Mouse (Mus musculus) urinary bladder, adult 2 months (tissue): ENCODE data around the gene Mfsd11. TPM values are rescaled to one million over a fixed set of nuclear protein-coding genes. Genes with fewer than 3 reads are reported as not detected.
"Not testable (repeated sequence)": the region's sequence is repeated elsewhere in the genome, so short reads cannot be mapped to it uniquely, and the experiment has no call there.

Experiments used
- DNase-seq: peaks from one replicate; pipeline ENCODE4 v3.0.0; 2022; ENCODE audit warnings: low spot score
- polyA plus RNA-seq: library from polyadenylated mRNA; depleted of rRNA; stranded (reverse); fragments of >200 nt; gene quantifications from 2 replicates; pipeline ENCODE4 v1.2.3, GENCODE M21; 2012

Mfsd11 gene
- polyA plus RNA-seq, 1 experiment, result 26.3 TPM

DNA sequence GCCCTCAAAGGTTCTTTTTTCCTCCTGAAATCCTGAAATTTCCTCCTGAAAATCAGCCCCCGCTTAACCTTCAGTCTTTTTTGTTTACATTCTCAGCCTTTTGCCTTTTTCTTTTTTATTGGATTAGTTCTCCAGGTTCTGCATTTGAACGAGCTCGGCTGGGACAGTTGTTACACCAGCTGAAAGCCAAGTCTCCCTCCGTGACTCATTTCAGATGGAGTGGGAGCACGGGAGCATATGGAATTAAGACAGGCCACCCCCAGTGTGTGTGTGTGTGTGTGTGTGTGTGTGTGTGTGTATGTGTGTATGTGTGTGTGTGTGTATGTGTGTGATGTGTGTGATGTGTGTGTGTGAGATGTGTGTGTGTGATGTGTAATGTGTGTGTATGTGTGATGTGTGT lies 29.2 kb downstream of the Mfsd11 start:
- no peak for DNase-seq

DNA sequence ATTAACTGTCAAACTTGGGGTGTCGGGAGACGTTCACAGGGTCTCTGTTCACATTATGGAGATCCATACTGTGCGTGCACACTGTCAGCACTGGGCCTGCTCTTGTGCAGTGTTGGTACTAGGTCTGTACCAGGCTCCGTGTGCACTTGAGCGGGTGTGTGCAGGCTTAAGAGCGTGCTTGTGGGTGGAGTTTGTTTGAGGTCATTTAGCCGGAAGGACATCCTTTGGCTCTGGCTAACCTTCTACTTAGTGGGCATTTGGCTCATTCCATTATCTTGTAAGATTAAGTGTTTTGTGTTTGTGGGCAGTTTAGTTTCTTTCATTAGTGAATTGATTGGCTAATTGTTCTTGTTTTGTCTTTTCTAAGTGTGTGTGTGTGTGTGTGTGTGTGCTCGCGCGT lies 30.2 kb downstream of the Mfsd11 start:
- DNase-seq, result no peak

DNA sequence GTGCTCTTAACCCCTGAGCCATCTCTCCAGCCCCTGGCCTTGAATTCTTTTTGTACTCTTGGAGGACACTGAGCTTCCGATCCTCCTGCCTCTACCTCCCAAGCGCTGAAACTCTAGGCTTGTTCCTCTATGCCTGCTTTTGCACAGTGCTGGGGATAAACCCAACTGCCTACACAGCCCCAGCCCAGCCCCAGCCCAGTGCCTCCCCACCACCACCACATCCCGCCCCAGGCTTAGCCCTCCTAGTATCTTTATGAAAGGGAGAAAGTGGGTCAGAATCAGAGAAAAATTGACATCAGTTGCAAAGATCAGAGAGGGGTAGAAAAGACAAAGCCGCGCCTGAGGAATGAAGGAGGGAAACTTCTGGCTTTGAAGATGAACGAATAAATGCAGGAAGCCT lies 31.8 kb downstream of the Mfsd11 start:
- DNase-seq, result no peak

DNA sequence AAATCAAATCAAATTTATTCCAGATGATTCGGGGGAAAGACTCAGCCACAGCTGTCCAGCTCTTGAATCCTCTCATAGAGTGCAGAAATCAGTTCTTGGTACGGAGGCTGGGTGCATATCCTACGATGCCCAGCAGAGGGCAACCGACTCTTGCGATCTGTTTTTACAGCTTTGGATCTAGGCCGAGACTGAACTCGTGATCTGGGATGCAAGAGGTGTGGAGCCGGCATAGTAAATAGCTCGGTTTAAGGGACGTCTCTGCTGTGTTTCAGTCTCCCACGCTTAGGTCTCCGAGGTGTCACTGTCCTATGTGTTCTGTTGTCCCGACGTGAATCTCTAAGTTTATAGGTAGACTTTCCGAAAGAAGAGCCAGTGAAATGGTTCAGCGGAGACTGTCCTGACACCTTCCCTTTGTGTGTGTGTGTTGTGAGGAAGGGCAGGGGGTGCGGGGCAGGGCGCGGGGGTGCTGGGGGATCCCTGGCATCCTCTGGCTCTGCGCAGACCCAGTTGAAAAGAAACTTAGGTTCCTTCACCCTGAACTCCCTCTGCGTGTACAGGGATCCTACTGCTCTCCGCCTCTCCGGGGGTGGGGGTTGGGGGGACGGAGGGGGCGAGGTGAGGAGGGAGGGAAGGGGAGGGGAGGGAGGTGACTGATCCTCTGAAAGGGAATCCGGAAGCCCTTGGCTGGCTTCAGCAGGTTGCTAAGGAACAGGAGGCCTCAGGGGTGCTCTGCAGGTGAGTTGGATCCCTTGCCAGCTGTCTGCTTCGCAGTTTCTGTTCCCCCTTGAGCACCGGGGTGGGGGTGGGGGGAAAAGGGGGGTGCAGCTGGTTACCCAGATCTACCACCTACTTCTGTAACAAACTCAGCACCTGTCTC lies 33.3 kb downstream of the Mfsd11 start:
- DNase-seq, result peak; percentile 35

DNA sequence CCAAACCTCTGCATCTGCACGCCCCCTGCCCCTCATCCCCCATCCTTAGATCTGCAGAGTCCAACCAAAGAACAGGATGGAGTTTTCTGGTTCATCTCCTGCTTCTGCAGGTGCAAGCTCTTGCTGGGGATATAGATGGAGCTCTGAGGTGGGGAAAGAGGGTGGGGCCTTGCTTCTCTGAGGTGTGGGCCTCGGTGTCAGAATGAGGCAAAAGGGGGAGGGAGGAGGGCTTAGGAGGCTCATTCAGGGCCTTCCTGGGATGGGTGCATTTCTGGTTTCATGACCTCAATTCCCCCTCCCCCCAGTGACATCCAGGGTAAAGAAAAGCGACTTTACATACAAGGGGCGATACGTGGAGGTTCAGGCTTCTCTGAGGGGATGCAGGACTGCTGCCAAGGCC lies 34.9 kb downstream of the Mfsd11 start:
- DNase-seq, result no peak

DNA sequence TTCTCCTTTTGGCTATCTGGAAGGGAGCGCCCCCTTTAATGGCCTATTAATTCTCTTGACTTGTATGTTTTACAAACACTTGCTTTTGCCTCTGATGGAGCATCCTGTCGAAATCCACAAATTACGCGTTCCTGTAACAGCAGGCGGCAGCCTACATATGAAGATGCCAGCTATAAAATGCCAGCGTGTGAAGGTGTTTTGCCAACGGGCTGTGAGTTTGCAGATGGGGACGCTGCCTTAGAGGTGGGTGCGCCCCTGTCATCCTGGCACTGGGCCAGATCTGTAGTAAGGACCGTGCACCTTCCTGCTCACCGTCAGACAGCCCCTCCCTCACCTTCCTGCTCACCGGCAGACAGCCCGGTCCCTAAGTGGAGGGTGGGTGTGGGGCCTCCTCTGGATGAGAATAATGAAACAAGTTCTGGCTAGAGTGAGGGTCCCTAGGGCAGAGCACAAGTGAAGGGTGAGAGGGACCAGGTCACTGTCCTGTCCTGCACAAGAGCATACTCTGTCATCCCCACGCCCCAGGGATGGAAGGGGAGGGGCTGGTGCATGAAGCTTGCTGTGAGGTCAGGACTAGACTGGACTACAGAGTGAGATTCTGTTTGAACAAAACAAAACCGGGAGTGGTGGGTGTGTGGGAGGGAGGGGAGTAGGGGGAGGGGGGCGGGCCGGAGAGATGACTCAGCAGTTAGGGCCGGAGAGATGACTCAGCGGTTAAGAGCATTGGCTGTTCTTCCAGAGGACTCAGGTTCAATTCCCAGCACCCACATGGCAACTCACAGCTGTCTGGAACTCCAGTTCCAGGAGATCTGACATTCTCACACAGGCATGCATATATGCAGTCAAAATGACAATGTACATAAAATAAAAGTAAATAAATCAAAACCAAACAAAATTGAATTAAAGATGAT lies 41.5 kb downstream of the Mfsd11 start:
- no peak for DNase-seq

DNA sequence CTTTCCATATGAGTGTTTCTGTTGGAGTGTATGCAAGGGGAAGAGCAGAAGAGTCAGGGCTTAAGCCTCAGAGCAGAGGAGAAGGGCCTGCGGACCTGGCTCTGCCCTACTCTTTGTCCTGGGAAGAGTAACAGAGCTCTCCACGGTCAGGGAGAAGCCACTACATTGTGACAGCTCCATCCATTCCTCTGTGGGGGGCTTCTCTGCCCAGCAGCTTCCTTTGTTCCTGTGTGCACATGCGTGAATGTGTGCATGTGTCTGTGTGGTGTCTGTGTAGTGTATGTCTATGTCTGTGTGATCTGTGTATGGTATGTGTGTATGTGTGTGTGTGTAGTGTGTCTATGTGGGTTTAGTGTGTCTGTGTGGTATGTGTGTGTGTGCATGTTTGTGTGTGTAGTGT lies 43.2 kb downstream of the Mfsd11 start:
- DNase-seq, result no peak

DNA sequence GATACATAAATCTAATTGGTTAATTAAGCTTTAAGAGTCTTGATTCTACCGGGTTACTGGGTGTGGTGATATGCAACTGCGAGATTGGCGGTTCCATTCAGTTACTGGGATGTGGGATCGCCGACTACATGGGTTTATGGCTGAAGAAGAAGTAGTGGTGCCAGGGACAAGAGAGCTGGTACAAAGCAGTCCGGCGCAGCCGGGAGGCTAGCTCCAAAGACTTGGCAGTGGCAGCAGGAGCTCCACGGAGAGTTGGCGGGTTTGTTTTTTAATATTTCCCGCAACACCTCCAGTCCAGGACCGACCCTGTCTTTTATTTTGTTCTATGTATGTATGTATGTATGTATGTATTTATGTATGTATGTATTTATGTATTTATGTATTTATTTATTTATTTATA lies 47.0 kb downstream of the Mfsd11 start:
- no peak for DNase-seq

DNA sequence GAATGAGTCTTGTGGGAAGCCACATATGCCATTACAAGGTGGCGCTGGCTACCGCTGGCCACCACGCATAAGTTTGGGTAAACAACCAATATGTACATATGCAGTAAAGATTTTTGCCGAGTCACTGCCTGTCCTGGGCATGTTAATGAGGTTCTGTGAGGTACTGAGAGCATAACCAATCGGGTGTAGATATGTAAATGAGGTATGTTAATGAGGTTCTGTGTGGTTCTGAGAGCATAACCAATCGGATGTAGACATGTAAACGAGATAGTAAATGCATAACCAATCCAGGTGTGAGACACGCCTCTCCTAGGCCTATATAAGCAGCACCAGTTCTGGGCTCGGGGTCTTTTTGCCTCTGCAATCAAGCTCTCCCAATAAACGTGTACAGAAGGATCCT lies 50.3 kb downstream of the Mfsd11 start:
- DNase-seq, result not testable (repeated sequence)

DNA sequence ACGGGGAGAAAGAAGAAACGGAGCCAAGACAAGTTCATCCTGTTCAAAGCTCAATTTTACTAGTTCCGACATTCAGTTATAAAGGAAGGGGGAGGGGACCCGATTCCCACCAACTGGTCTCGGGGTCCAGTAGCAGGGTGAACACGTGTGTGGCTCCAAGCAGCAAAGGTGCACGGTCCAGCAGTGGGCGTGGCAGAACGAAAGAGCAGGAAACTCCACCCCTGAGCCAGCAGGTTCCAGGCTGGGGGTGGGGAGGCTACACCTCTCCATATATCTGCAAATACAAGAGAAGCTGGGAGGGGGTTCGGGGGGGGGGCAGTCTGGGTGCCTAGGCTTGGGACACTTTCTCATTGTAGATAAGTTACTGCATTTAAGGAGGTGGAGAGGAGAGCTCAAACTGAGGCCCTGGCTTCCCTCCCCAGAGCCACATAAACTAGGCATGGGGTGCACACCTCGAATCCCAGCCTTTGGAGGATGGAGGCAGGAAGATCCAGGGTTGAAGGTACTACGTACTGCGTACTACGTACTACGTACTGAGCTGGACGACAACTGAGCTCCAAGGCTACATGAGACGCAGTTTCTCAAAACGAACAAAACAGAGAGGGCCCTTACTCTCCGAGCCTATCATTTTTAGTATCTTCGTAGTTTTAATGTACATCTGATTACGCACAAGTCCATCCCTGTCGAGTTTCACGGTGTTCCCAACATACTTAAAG lies 53.7 kb downstream of the Mfsd11 start:
- DNase-seq, result no peak

DNA sequence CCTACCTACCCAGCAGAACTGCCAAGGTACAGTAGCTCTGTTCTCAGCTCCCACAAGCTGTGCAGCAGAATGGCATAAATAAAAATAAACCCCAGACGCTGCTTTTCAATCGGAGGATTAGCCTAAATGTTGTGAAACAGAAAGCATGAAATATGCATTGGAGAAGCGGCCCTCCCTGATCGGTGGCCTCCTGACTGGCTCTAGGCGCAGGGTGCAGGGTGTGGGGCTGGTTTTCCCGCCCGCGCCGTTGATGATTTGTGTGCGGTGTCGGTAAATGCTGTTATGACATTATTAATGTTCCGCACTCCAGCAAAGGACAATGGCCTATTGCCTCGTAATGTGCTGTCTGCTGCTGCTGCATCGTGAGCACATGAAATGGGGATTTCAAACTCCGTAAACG lies 61.3 kb downstream of the Mfsd11 start:
- no peak for DNase-seq

DNA sequence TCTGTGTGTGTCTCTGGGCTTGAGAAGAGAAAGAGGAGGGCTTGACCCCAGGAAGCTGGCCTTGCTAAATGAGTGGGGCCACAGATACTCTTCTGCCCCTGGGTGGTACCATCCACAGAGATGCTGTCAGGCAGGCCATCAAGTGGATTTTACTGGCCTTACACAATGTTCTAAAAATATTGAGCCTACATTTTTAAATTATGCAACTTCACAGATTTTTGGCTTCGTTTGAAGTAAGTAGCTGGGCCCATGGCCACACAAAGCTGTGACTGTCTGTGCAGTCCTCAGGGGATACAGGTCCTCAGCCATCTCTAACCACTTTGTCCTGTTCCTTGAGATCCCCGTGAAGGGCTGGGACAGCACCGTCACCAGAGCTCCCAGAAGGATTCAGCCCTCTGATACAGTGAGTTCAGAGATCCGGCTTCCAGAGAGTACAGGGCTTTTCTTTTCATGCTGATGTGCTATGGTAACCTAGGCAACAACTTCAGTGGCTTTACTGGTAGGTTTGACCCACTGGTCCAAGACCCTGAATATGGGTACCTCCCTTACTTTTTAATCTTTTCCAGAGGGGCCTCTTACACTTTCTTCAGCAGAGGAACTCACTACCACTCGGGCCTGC lies 62.1 kb downstream of the Mfsd11 start:
- DNase-seq, result no peak

DNA sequence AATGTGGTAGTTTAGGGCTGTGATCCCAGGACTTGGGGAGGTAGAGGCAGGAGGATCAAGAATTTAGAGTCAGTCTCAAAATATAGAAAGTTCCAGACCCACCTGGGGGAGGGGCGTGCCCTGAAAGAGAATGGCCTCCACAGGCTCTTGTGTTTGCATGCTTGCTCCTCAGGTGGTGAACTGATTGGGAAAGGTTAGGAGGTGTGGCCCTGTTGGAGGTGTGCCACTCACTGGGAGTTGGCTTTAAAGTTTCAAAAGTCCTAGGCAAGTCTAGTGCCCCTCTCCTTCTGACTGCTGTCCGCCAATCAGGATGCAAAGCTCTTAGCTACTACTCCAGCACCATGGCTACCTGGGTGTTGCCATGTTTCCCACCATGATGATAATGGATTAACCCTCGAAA lies 63.0 kb downstream of the Mfsd11 start:
- no peak for DNase-seq

DNA sequence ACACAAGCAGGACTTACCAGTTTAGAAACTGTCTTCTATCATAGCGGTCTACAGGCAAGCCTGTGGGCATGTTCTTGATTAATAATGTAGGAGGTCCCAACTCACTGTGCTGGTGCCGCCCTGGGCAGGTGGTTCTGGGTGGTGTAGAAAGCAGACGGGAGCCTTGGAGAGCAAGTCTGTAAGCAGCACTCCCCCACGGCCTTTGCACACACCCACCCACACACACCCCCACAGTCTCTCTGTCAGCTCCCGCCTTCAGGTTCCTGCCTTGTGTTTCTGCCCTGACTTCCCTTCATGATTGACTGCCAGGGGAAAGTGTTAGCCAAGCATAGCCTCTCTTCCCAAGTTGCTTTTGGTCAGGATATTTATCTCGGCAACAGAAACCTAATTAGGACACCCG lies 65.1 kb downstream of the Mfsd11 start:
- no peak for DNase-seq

DNA sequence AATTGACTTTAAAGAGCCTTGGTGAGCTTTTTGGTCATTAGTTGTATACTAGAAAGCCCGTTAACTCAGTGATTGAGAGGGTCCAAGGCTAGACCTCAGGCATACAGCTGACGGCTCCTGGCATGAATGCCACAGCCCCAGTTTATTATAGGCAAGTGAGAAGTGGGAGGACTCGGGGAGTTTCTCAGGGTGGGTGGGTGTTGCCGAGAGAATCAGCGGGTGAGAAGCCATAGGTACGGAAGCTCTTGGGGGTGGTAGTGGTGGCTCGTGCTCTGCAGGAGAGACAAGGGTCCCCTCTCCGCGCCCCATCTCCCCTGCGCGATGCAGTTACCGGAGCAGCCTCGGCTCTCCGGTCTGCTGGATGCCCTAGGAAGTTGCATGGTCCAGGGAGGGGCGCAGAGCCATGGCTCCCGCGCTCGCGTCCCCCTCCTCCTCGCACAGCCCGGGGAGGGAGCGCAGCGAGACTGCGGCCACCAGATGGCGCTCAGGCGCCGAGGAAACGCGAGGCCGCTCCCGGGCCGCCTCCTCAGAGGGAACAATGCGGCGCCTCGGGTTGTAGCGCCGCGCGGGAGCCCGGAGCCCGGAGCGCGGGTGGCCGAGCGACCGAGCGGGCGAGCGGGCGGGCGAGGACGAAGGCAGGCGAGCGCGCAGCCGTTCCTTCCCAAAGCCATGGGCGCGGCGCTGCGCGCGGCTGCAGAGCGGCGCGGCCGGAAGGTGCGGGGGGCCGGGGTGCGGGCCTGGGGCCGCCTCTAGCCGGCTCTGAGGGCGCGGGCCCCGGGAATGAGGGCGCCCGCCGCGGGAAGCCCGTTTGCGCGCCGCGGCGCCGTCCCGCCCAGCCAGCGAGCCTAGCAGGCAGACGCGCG lies 66.3 kb downstream of the Mfsd11 start, which contains the start of gene Mgat5b:
Mgat5b (plus strand) TSS at position 541 of the 863 bp plus-strand sequence.
- peak; percentile 77 for DNase-seq

DNA sequence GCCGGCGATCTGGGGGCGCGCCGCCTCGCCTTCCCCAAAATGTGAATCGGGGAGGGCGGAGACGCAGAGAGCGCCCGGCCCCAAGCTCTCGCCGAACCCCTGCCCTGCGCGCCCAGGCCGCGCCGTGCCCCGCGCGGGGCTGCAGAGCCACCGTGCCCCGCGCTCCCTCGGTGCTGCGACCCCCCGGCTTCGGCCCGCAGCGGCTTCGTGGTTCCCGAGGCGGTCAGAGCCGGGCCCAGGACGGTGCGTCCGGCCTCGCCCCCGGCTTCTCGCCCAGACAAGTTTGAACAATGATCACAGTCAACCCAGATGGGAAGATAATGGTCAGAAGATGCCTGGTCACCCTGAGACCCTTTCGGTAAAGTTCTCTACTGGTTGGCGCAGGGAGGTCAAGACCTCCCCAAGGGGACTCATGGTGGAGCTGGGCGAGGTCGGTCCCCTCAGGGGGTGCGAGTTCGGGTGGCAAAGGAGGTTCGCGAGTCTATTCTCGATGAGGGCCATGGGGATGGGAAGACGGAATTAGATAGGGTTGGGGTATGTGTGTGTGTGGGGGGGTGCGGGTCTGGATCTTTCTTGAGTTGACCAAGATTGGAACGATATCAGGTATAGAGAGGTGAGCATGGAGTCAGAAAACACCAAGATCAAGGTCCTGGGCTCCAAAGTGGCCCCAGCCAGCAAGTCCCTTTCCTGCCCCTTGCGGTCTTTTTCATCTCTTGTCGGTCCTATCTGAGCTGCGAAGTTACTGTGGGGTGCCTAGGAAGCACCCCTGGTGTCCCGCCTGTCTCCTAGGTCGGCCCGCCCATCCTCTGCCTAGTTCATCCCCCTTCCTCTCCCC lies 67.2 kb downstream of the Mfsd11 start:
- DNase-seq, result no peak

DNA sequence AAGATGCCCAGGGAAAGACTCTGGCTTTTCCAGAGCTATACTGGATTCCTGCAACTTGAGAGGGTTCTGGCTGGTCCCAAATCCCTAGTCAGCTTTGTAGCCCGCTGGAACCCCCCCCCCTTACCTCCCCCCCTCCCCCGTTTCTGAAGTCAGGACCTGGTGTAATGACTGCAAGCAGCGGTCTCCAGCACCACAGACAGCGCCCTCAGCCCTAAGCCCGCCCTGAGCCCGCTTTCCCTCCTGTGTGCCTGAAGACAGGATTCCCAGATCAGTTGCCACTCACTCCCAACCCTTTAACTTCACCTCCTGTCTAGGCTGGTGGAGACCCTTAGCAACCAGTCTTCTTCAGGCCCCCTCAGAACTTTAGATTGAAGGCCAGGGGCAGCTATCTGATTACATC lies 68.5 kb downstream of the Mfsd11 start:
- DNase-seq, result no peak

DNA sequence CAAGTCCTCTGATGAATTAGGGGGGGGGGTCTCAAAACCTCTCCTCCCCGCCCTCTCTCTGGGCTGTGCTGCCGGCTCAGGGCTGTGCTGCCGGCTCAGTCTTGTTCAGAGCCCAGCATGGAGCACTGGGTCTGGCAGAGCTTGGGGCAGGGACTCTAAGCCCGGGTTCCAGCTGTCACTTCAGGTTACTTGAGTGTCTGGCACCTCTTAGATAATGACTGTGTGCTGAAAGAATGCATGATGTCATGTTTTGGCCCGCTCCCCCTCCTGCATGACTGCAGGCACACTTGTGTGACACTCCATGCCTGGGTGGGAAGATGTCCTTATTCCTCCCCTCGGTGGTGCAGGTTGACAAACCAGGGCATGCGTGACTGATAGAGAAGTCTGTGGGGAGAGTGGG lies 69.8 kb downstream of the Mfsd11 start:
- DNase-seq, result no peak
